Comparison of ENCODE assay signal across 20 mouse cellular contexts in genomic region chr17:80171948-80172347, GRCm38 (mm10). TPM values are rescaled to one million over a fixed set of nuclear protein-coding genes. Genes with fewer than 3 reads are reported as not detected.
DNase-seq lines count a peak whose midpoint lies in the region; ATAC-seq and TF ChIP-seq lines count a peak whose summit lies in the region.
"Had no signal": no experiment of that assay in that cellular context is flagged by ENCODE, and none has a peak within 500 bp of the region (broad histone marks: within the 10 kb centered on the region; RNA-seq: fewer than 3 reads in every experiment).

No protein-coding gene starts in this region.

- ATAC-seq in liver, embryonic 12.5 days = 0 out of 2 replicates have a peak, but pooled peaks have one; percentile 41
- peak; percentile 46; the same call in 1 of the 2 replicates for ATAC-seq in liver, embryonic 15.5 days (ENCODE audit: insufficient read depth)
- ATAC-seq in liver, postnatal 0 days = peak; percentile 79
- no peak for ATAC-seq in kidney, embryonic 15.5 days (replicated peaks; ENCODE audit: low FRiP score)
- ATAC-seq: forebrain, embryonic 13.5 days; forebrain, embryonic 15.5 days had no signal

- DNase-seq in liver = no peak
- DNase-seq in liver, postnatal 0 days = peak; percentile 33
- DNase-seq in adrenal gland, postnatal 36 days = no peak
- DNase-seq in spleen, adult 18-20 months = no peak
- DNase-seq: adrenal gland, adult 2 months; adrenal gland, postnatal 10 days; adrenal gland, postnatal 25 days; cerebellum, adult 11-12 months; cerebellum, adult 2 months; cerebellum, adult 9-10 months; cerebellum, postnatal 10 days; cerebellum, postnatal 25 days had no signal

- no peak overlapping the region for H3K9ac ChIP-seq in liver, embryonic 12.5 days
- no peak overlapping the region for H3K9ac ChIP-seq in liver, embryonic 15.5 days
- H3K9ac ChIP-seq in liver, postnatal 0 days (replicated peaks) = no peak overlapping the region
- no peak overlapping the region for H3K9ac ChIP-seq in kidney, embryonic 15.5 days
- H3K9ac ChIP-seq: embryonic facial prominence, embryonic 12.5 days; forebrain, embryonic 13.5 days; forebrain, embryonic 15.5 days had no signal

- H3K9me3 ChIP-seq in liver, embryonic 12.5 days (replicated peaks) = no peaks in the 10 kb centered on the region
- no peaks in the 10 kb centered on the region for H3K9me3 ChIP-seq in liver, embryonic 15.5 days (replicated peaks)
- H3K9me3 ChIP-seq in liver, postnatal 0 days (ENCODE audit: low read length) = no peaks in the 10 kb centered on the region
- H3K9me3 ChIP-seq in kidney, embryonic 15.5 days (replicated peaks) = no peaks in the 10 kb centered on the region
- H3K9me3 ChIP-seq: embryonic facial prominence, embryonic 10.5 days; embryonic facial prominence, embryonic 12.5 days; forebrain, embryonic 13.5 days; forebrain, embryonic 15.5 days had no signal

- peaks cover 7% of the 10 kb centered on the region; the same call in 1 of the 2 replicates for H3K27me3 ChIP-seq in liver, embryonic 12.5 days (replicated peaks)
- peaks cover 5% of the 10 kb centered on the region; the same call in 1 of the 2 replicates for H3K27me3 ChIP-seq in liver, embryonic 15.5 days
- H3K27me3 ChIP-seq in liver, postnatal 0 days (ENCODE audit: insufficient read depth, low read length) = no peaks in the 10 kb centered on the region
- H3K27me3 ChIP-seq in kidney, embryonic 15.5 days = no peaks in the 10 kb centered on the region
- H3K27me3 ChIP-seq: embryonic facial prominence, embryonic 12.5 days; forebrain, embryonic 13.5 days; forebrain, embryonic 15.5 days had no signal

- no peaks in the 10 kb centered on the region for H3K36me3 ChIP-seq in liver, embryonic 12.5 days
- H3K36me3 ChIP-seq in liver, embryonic 15.5 days (replicated peaks) = no peaks in the 10 kb centered on the region
- no peaks in the 10 kb centered on the region for H3K36me3 ChIP-seq in liver, postnatal 0 days (replicated peaks; ENCODE audit: insufficient read depth, low read length)
- H3K36me3 ChIP-seq in kidney, embryonic 15.5 days = no peaks in the 10 kb centered on the region
- H3K36me3 ChIP-seq: embryonic facial prominence, embryonic 10.5 days; embryonic facial prominence, embryonic 12.5 days; forebrain, embryonic 15.5 days had no signal

- 71% methylated on average over 4 of the region's 4 CpGs for WGBS in liver, embryonic 12.5 days (ENCODE audit: insufficient replicate concordance)
- 62% methylated on average over 4 of the region's 4 CpGs for WGBS in liver, embryonic 15.5 days (ENCODE audit: insufficient replicate concordance)
- 60% methylated on average over 4 of the region's 4 CpGs for WGBS in liver, postnatal 0 days (ENCODE audit: insufficient replicate concordance)
- 92% methylated on average over 4 of the region's 4 CpGs for WGBS in kidney, embryonic 15.5 days

- H3K4me1 ChIP-seq in liver, embryonic 12.5 days = peaks cover 8% of the 10 kb centered on the region; the same call in 1 of the 2 replicates
- peaks cover 16% of the 10 kb centered on the region; the same call in 1 of the 2 replicates for H3K4me1 ChIP-seq in liver, embryonic 15.5 days (replicated peaks)
- H3K4me1 ChIP-seq in liver, postnatal 0 days (ENCODE audit: insufficient read depth) = peaks cover 8% of the 10 kb centered on the region
- peaks cover 25% of the 10 kb centered on the region for H3K4me1 ChIP-seq in kidney, embryonic 15.5 days

- TF ChIP-seq CTCF in liver, postnatal 0 days (IDR thresholded peaks at IDR 0.05; ENCODE audit: low read depth) = no peak

- H3K4me2 ChIP-seq in liver, embryonic 12.5 days = no peak overlapping the region
- H3K4me2 ChIP-seq in liver, embryonic 15.5 days = no peak overlapping the region
- no peak overlapping the region for H3K4me2 ChIP-seq in liver, postnatal 0 days (ENCODE audit: low read depth, low read length)
- no peak overlapping the region for H3K4me2 ChIP-seq in kidney, embryonic 15.5 days
- H3K4me2 ChIP-seq: embryonic facial prominence, embryonic 12.5 days; forebrain, embryonic 13.5 days; forebrain, embryonic 15.5 days had no signal

- no peak overlapping the region for H3K27ac ChIP-seq in liver, embryonic 12.5 days
- H3K27ac ChIP-seq in liver, embryonic 15.5 days (replicated peaks) = no peak overlapping the region
- H3K27ac ChIP-seq in liver, postnatal 0 days (ENCODE audit: low read depth) = peak overlapping the region; percentile 36; the same call in 1 of the 2 replicates
- H3K27ac ChIP-seq in kidney, embryonic 15.5 days = no peak overlapping the region
- H3K27ac ChIP-seq: embryonic facial prominence, embryonic 10.5 days; embryonic facial prominence, embryonic 12.5 days; forebrain, embryonic 13.5 days; forebrain, embryonic 15.5 days had no signal

- no peak for TF ChIP-seq EP300 in liver, postnatal 0 days (IDR thresholded peaks at IDR 0.05; ENCODE audit: low read depth)

- no peak overlapping the region for H3K4me3 ChIP-seq in liver, embryonic 12.5 days
- no peak overlapping the region for H3K4me3 ChIP-seq in liver, embryonic 15.5 days (replicated peaks)
- no peak overlapping the region for H3K4me3 ChIP-seq in liver, postnatal 0 days (ENCODE audit: low read depth, low read length)
- no peak overlapping the region for H3K4me3 ChIP-seq in kidney, embryonic 15.5 days (replicated peaks)
- H3K4me3 ChIP-seq: embryonic facial prominence, embryonic 10.5 days; embryonic facial prominence, embryonic 12.5 days; forebrain, embryonic 13.5 days; forebrain, embryonic 15.5 days had no signal

RNA-seq across cellular contexts. Expression of gene Srsf7, which starts 35.2 kb away (rescaled TPM):
- polyA plus RNA-seq in liver, embryonic 12.5 days (2016; fragmentation: Nextera tagmentation; extraction: Ambion mirVana) = 389 and 394 TPM in 2 replicates
- polyA plus RNA-seq in liver, embryonic 15.5 days (2015; fragmentation: Nextera tagmentation; extraction: Ambion mirVana) = 199 and 220 TPM in 2 replicates
- 131 and 142 TPM in 2 replicates for polyA plus RNA-seq in liver, postnatal 0 days (2015; fragmentation: Nextera tagmentation; extraction: Ambion mirVana)
- total RNA-seq in adrenal gland, postnatal 36 days (2021) = 100 to 1,000 TPM; 101 to 144 TPM
- 622 and 668 TPM in 2 replicates for polyA plus RNA-seq in kidney, embryonic 15.5 days (2015; fragmentation: Nextera tagmentation; extraction: Ambion mirVana)

RNA-seq across cellular contexts. Expression of gene Ttc39d, which starts 35.3 kb away (rescaled TPM):
- polyA plus RNA-seq in liver, embryonic 12.5 days (2016; fragmentation: Nextera tagmentation; extraction: Ambion mirVana) = not detected in 2 replicates
- polyA plus RNA-seq in liver, embryonic 15.5 days (2015; fragmentation: Nextera tagmentation; extraction: Ambion mirVana) = not detected in 2 replicates
- not detected in 2 replicates for polyA plus RNA-seq in liver, postnatal 0 days (2015; fragmentation: Nextera tagmentation; extraction: Ambion mirVana)
- not detected for total RNA-seq in adrenal gland, postnatal 36 days (2021)
- 0.16 TPM in 1 of 2 replicates, not detected in the other for polyA plus RNA-seq in kidney, embryonic 15.5 days (2015; fragmentation: Nextera tagmentation; extraction: Ambion mirVana)
- total RNA-seq: adrenal gland, postnatal 10 days; MEL had no signal
- polyA plus RNA-seq: adrenal gland, adult 2 months; forebrain, embryonic 15.5 days had no signal

RNA-seq across cellular contexts. Expression of gene Galm, which starts 44.7 kb away (rescaled TPM):
- polyA plus RNA-seq in liver, embryonic 12.5 days (2016; fragmentation: Nextera tagmentation; extraction: Ambion mirVana) = 14.6 and 15.2 TPM in 2 replicates
- 31.9 and 35.9 TPM in 2 replicates for polyA plus RNA-seq in liver, embryonic 15.5 days (2015; fragmentation: Nextera tagmentation; extraction: Ambion mirVana)
- polyA plus RNA-seq in liver, postnatal 0 days (2015; fragmentation: Nextera tagmentation; extraction: Ambion mirVana) = 47.0 and 47.8 TPM in 2 replicates
- total RNA-seq in adrenal gland, postnatal 36 days (2021) = 10 to 100 TPM; 13.9 to 19.8 TPM
- 18.2 and 20.8 TPM in 2 replicates for polyA plus RNA-seq in kidney, embryonic 15.5 days (2015; fragmentation: Nextera tagmentation; extraction: Ambion mirVana)
- total RNA-seq: MEL had no signal

RNA-seq across cellular contexts. Expression of gene Gemin6, which starts 52.3 kb away (rescaled TPM):
- 46.3 and 47.9 TPM in 2 replicates for polyA plus RNA-seq in liver, embryonic 12.5 days (2016; fragmentation: Nextera tagmentation; extraction: Ambion mirVana)
- 25.6 and 28.9 TPM in 2 replicates for polyA plus RNA-seq in liver, embryonic 15.5 days (2015; fragmentation: Nextera tagmentation; extraction: Ambion mirVana)
- 16.9 and 17.5 TPM in 2 replicates for polyA plus RNA-seq in liver, postnatal 0 days (2015; fragmentation: Nextera tagmentation; extraction: Ambion mirVana)
- 1 to 10 TPM; 7.5 to 7.8 TPM for total RNA-seq in adrenal gland, postnatal 36 days (2021)
- polyA plus RNA-seq in kidney, embryonic 15.5 days (2015; fragmentation: Nextera tagmentation; extraction: Ambion mirVana) = 41.0 and 45.1 TPM in 2 replicates
